Comparison of ENCODE assay signal across 9 mouse cellular contexts in genomic region chr17:27087426-27087825, GRCm38 (mm10). TPM values are rescaled to one million over a fixed set of nuclear protein-coding genes. Genes with fewer than 3 reads are reported as not detected.
DNase-seq lines count a peak whose midpoint lies in the region; ATAC-seq lines count a peak whose summit lies in the region.
"Had no signal": no experiment of that assay in that cellular context is flagged by ENCODE, and none has a peak within 500 bp of the region (broad histone marks: within the 10 kb centered on the region; RNA-seq: fewer than 3 reads in every experiment).

No protein-coding gene starts in this region.

- H3K36me3 ChIP-seq in liver, embryonic 11.5 days (ENCODE audit: control insufficient read depth, insufficient read depth, low read length), result no peaks in the 10 kb centered on the region

- peaks cover 8% of the 10 kb centered on the region for H3K4me1 ChIP-seq in liver, embryonic 11.5 days (replicated peaks; ENCODE audit: control insufficient read depth, insufficient read depth, low read length)

- H3K4me3 ChIP-seq in liver, embryonic 11.5 days (ENCODE audit: low read depth, low read length), result no peak overlapping the region

- WGBS in liver, embryonic 11.5 days, result 32% methylated on average over 12 of the region's 12 CpGs

- ATAC-seq in liver, embryonic 11.5 days (replicated peaks; ENCODE audit: low FRiP score), result no peak
- ATAC-seq in erythroblast, adult 5-6 weeks (replicated peaks; ENCODE audit: low FRiP score, poor library complexity, severe bottlenecking), result no peak
- ATAC-seq: Patski had no signal

- no peaks in the 10 kb centered on the region for H3K27me3 ChIP-seq in liver, embryonic 11.5 days (replicated peaks; ENCODE audit: control insufficient read depth, insufficient read depth, low read length)
- H3K27me3 ChIP-seq: Patski had no signal

- DNase-seq in cerebellum, adult 18-20 months, result peak; percentile 29 to 38
- DNase-seq in cerebellum, adult 8-10 months, result no peak
- peak; percentile 25 for DNase-seq in liver
- no peak for DNase-seq in liver, embryonic 11.5 days (ENCODE audit: low spot score)
- peak; percentile 65 for DNase-seq in embryo, embryonic 10.5 days (ENCODE audit: low spot score)
- DNase-seq in mesoderm, embryonic 11.5 days (ENCODE audit: low read depth, low spot score), result peak; percentile 63
- DNase-seq in frontal cortex, postnatal 25 days (ENCODE audit: low spot score in 2 of 2), result no peak

- H3K9ac ChIP-seq in liver, embryonic 11.5 days (ENCODE audit: low read depth, low read length), result no peak overlapping the region

- H3K9me3 ChIP-seq in liver, embryonic 11.5 days (ENCODE audit: control insufficient read depth, low read length), result no peaks in the 10 kb centered on the region

- H3K4me2 ChIP-seq in liver, embryonic 11.5 days, result no peak overlapping the region

- H3K27ac ChIP-seq in liver, embryonic 11.5 days (ENCODE audit: low read depth, low read length), result no peak overlapping the region

RNA-seq across cellular contexts. Expression of gene Itpr3, which starts 30.3 kb away (rescaled TPM):
- polyA plus RNA-seq in liver, embryonic 11.5 days (2014; fragmentation: Nextera tagmentation; extraction: Ambion mirVana), result 1.8 and 2.0 TPM in 2 replicates
- 0.42 and 1.2 TPM in 2 replicates for total RNA-seq in erythroblast, adult 5-6 weeks (2015; ENCODE audit: low replicate concordance)
- total RNA-seq in erythroblast, adult 5-6 weeks (2017; ENCODE audit: low replicate concordance), result 1.1 and 1.4 TPM in 2 replicates

RNA-seq across cellular contexts. Expression of gene Uqcc2, which starts 46.3 kb away (rescaled TPM):
- polyA plus RNA-seq in liver, embryonic 11.5 days (2014; fragmentation: Nextera tagmentation; extraction: Ambion mirVana), result 386 and 413 TPM in 2 replicates
- total RNA-seq in erythroblast, adult 5-6 weeks (2015; ENCODE audit: low replicate concordance), result 37.1 and 39.7 TPM in 2 replicates
- total RNA-seq in erythroblast, adult 5-6 weeks (2017; ENCODE audit: low replicate concordance), result 19.8 and 25.6 TPM in 2 replicates

RNA-seq across cellular contexts. Expression of gene Bak1, which starts 58.6 kb away (rescaled TPM):
- polyA plus RNA-seq in liver, embryonic 11.5 days (2014; fragmentation: Nextera tagmentation; extraction: Ambion mirVana), result 10.8 and 11.3 TPM in 2 replicates
- 28.6 and 38.5 TPM in 2 replicates for total RNA-seq in erythroblast, adult 5-6 weeks (2015; ENCODE audit: low replicate concordance)
- total RNA-seq in erythroblast, adult 5-6 weeks (2017; ENCODE audit: low replicate concordance), result 6.7 and 17.0 TPM in 2 replicates

Comparison
In these comparisons a context has a peak if more than half of its experiments do, and no peak if none do; other contexts are left out.
1. DNase-seq: peak in cerebellum, adult 18-20 months (2 of 2), liver (single experiment), embryo, embryonic 10.5 days (single experiment) and mesoderm, embryonic 11.5 days (single experiment); none in cerebellum, adult 8-10 months (single experiment), liver, embryonic 11.5 days (single experiment) and frontal cortex, postnatal 25 days (0 of 2).